Mouse (Mus musculus): Measurements from ENCODE around the gene Gpr35. TPM values are rescaled to one million over a fixed set of nuclear protein-coding genes. Genes with fewer than 3 reads are reported as not detected.

Gene Gpr35
- polyA plus RNA-seq, 1 experiment: 1.9 TPM

GRCm38 (mm10) chr1:92914993-92915392, 35.7 kb upstream of the Gpr35 start:
- no peak for DNase-seq
- Histone ChIP-seq H3K27me3 (replicated peaks; ENCODE audit: control insufficient read depth, insufficient read depth, low read length) (no peaks in the 10 kb centered on the region), H3K4me1 (ENCODE audit: control insufficient read depth, insufficient read depth, low read length) (peaks cover 12% of the 10 kb centered on the region), H3K4me3 (ENCODE audit: insufficient read depth, low read depth, low read length) (no peak overlapping the region), H3K27ac (ENCODE audit: insufficient read depth, low read depth, low read length) (no peak overlapping the region), H3K36me3 (ENCODE audit: control insufficient read depth, insufficient read depth, low read length) (no peaks in the 10 kb centered on the region)
- WGBS: 85% methylated on average over 11 of the region's 11 CpGs
- no peak for TF ChIP-seq POLR2A (IDR thresholded peaks at IDR 0.05; ENCODE audit: low read depth, low read length)
- TF ChIP-seq CTCF (conservative IDR thresholded peaks at IDR 0.05; ENCODE audit: insufficient read depth, insufficient read length, low read depth, low read length): no peak

GRCm38 (mm10) chr1:92916725-92917124, 33.9 kb upstream of the Gpr35 start:
- WGBS: 90% methylated on average over 9 of the region's 9 CpGs
- Histone ChIP-seq H3K27ac (ENCODE audit: insufficient read depth, low read depth, low read length) (no peak overlapping the region), H3K36me3 (ENCODE audit: control insufficient read depth, insufficient read depth, low read length) (no peaks in the 10 kb centered on the region)

GRCm38 (mm10) chr1:92919151-92919550, 31.5 kb upstream of the Gpr35 start:
- H3K4me3 ChIP-seq (ENCODE audit: insufficient read depth, low read depth, low read length): no peak overlapping the region
- no peak for DNase-seq
- WGBS: 97% methylated on average over 11 of the region's 11 CpGs
- no peak overlapping the region for H3K27ac ChIP-seq (ENCODE audit: insufficient read depth, low read depth, low read length)
- no peaks in the 10 kb centered on the region for H3K36me3 ChIP-seq (ENCODE audit: control insufficient read depth, insufficient read depth, low read length)
- H3K27me3 ChIP-seq (replicated peaks; ENCODE audit: control insufficient read depth, insufficient read depth, low read length): no peaks in the 10 kb centered on the region
- no peaks in the 10 kb centered on the region for H3K4me1 ChIP-seq (ENCODE audit: control insufficient read depth, insufficient read depth, low read length)
- no peak for TF ChIP-seq CTCF (conservative IDR thresholded peaks at IDR 0.05; ENCODE audit: insufficient read depth, insufficient read length, low read depth, low read length)
- TF ChIP-seq POLR2A (IDR thresholded peaks at IDR 0.05; ENCODE audit: low read depth, low read length): no peak

More at GRCm38 (mm10) chr1:92916725-92917124, 33.9 kb upstream of the Gpr35 start:
- H3K27me3 ChIP-seq (replicated peaks; ENCODE audit: control insufficient read depth, insufficient read depth, low read length): no peaks in the 10 kb centered on the region
- DNase-seq: no peak
- 0 out of 2 replicates have a peak, but pooled peaks cover 8% of the 10 kb centered on the region for H3K4me1 ChIP-seq (ENCODE audit: control insufficient read depth, insufficient read depth, low read length)
- TF ChIP-seq POLR2A (IDR thresholded peaks at IDR 0.05; ENCODE audit: low read depth, low read length) (no peak), CTCF (conservative IDR thresholded peaks at IDR 0.05; ENCODE audit: insufficient read depth, insufficient read length, low read depth, low read length) (no peak)
- H3K4me3 ChIP-seq (ENCODE audit: insufficient read depth, low read depth, low read length): no peak overlapping the region

- H3K4me1 ChIP-seq (ENCODE audit: control insufficient read depth, insufficient read depth, low read length): no peaks in the 10 kb centered on the region
- H3K27me3 ChIP-seq (replicated peaks; ENCODE audit: control insufficient read depth, insufficient read depth, low read length): no peaks in the 10 kb centered on the region
- DNase-seq: no peak
- H3K4me3 ChIP-seq (ENCODE audit: insufficient read depth, low read depth, low read length): no peak overlapping the region
- TF ChIP-seq POLR2A (IDR thresholded peaks at IDR 0.05; ENCODE audit: low read depth, low read length) (no peak), CTCF (conservative IDR thresholded peaks at IDR 0.05; ENCODE audit: insufficient read depth, insufficient read length, low read depth, low read length) (no peak)
- H3K27ac ChIP-seq (ENCODE audit: insufficient read depth, low read depth, low read length): no peak overlapping the region
- no peaks in the 10 kb centered on the region for H3K36me3 ChIP-seq (ENCODE audit: control insufficient read depth, insufficient read depth, low read length)
- WGBS: 70% methylated on average over 12 of the region's 12 CpGs
These were observed 30.9 kb upstream of the Gpr35 start for GRCm38 (mm10) chr1:92919775-92920174.

- TF ChIP-seq POLR2A (IDR thresholded peaks at IDR 0.05; ENCODE audit: low read depth, low read length) (no peak), CTCF (conservative IDR thresholded peaks at IDR 0.05; ENCODE audit: insufficient read depth, insufficient read length, low read depth, low read length) (no peak)
- Histone ChIP-seq H3K36me3 (ENCODE audit: control insufficient read depth, insufficient read depth, low read length) (no peaks in the 10 kb centered on the region), H3K4me1 (ENCODE audit: control insufficient read depth, insufficient read depth, low read length) (no peaks in the 10 kb centered on the region), H3K27ac (ENCODE audit: insufficient read depth, low read depth, low read length) (no peak overlapping the region), H3K4me3 (ENCODE audit: insufficient read depth, low read depth, low read length) (no peak overlapping the region), H3K27me3 (replicated peaks; ENCODE audit: control insufficient read depth, insufficient read depth, low read length) (no peaks in the 10 kb centered on the region)
- no peak for DNase-seq
- 80% methylated on average over 7 of the region's 7 CpGs for WGBS
These were observed 30.0 kb upstream of the Gpr35 start for GRCm38 (mm10) chr1:92920474-92921200.

- 81% methylated on average over 4 of the region's 4 CpGs for WGBS
- no peak for DNase-seq
- Histone ChIP-seq H3K27ac (ENCODE audit: insufficient read depth, low read depth, low read length) (no peak overlapping the region), H3K27me3 (replicated peaks; ENCODE audit: control insufficient read depth, insufficient read depth, low read length) (no peaks in the 10 kb centered on the region), H3K4me1 (ENCODE audit: control insufficient read depth, insufficient read depth, low read length) (no peaks in the 10 kb centered on the region), H3K36me3 (ENCODE audit: control insufficient read depth, insufficient read depth, low read length) (no peaks in the 10 kb centered on the region), H3K4me3 (ENCODE audit: insufficient read depth, low read depth, low read length) (no peak overlapping the region)
- no peak for TF ChIP-seq CTCF (conservative IDR thresholded peaks at IDR 0.05; ENCODE audit: insufficient read depth, insufficient read length, low read depth, low read length)
- no peak for TF ChIP-seq POLR2A (IDR thresholded peaks at IDR 0.05; ENCODE audit: low read depth, low read length)
These were observed 29.2 kb upstream of the Gpr35 start for GRCm38 (mm10) chr1:92921496-92921895.

- Histone ChIP-seq H3K4me1 (ENCODE audit: control insufficient read depth, insufficient read depth, low read length) (peaks cover 10% of the 10 kb centered on the region; the same call in 1 of the 2 replicates), H3K4me3 (ENCODE audit: insufficient read depth, low read depth, low read length) (no peak overlapping the region), H3K27ac (ENCODE audit: insufficient read depth, low read depth, low read length) (no peak overlapping the region), H3K36me3 (ENCODE audit: control insufficient read depth, insufficient read depth, low read length) (no peaks in the 10 kb centered on the region), H3K27me3 (replicated peaks; ENCODE audit: control insufficient read depth, insufficient read depth, low read length) (no peaks in the 10 kb centered on the region)
- TF ChIP-seq CTCF (conservative IDR thresholded peaks at IDR 0.05; ENCODE audit: insufficient read depth, insufficient read length, low read depth, low read length) (no peak), POLR2A (IDR thresholded peaks at IDR 0.05; ENCODE audit: low read depth, low read length) (no peak)
- peak; percentile 92 for DNase-seq
- WGBS: 5% methylated on average over 1 of the region's 1 CpGs
These were observed 20.4 kb upstream of the Gpr35 start for GRCm38 (mm10) chr1:92930171-92930706.
